Mouse (Mus musculus) cerebellum, adult 8-10 months (tissue): ENCODE data around the gene Defb22.

Experiments
- DNase-seq: peaks from one replicate; pipeline ENCODE4 v3.0.0; 2022

Defb22 gene

GRCm38 (mm10) chr2:152438963-152439362, 51.0 kb downstream of the Defb22 start:
- DNase-seq: no peak

- peak; percentile 87 for DNase-seq
Measured at GRCm38 (mm10) chr2:152436983-152437860, 52.7 kb downstream of the Defb22 start.

GRCm38 (mm10) chr2:152436405-152436901, 53.5 kb downstream of the Defb22 start:
- DNase-seq: no peak
